Mouse (Mus musculus) spleen, adult 2 months (tissue): ENCODE results near the gene Tmem151b. TPM values are rescaled to one million over a fixed set of nuclear protein-coding genes. Genes with fewer than 3 reads are reported as not detected.

ENCODE experiments used
- DNase-seq, 2 experiments: peaks; one replicate each; pipeline versions ENCODE4 v3.0.0 to v3.0.0-alpha.2; 2012 to 2021; ENCODE audit warnings: low spot score in 2 of 2, low read depth in 1 of 2
- H3K27ac ChIP-seq: fragments of 200-500 bp; 2 replicates; pipeline ENCODE4 v1.5.1; 2012; ENCODE audit warnings: low read length, inconsistent platforms; ENCODE audit not compliant: insufficient read depth
- H3K27me3 ChIP-seq: fragments of 200-500 bp; 2 replicates; pipeline ENCODE4 v1.6.1; 2012; ENCODE audit warnings: mild to moderate bottlenecking, moderate library complexity, low read length, inconsistent platforms; ENCODE audit not compliant: control insufficient read depth, insufficient read depth
- H3K36me3 ChIP-seq: fragments of 200-500 bp; 2 replicates; pipeline ENCODE4 v1.6.1; 2012; ENCODE audit warnings: mild to moderate bottlenecking, low read length, inconsistent platforms; ENCODE audit not compliant: control insufficient read depth, insufficient read depth
- H3K4me1 ChIP-seq: fragments of 200-500 bp; 2 replicates; pipeline ENCODE4 v1.6.1; 2011; ENCODE audit warnings: inconsistent platforms; ENCODE audit not compliant: control insufficient read depth, insufficient read depth, insufficient read length
- H3K4me3 ChIP-seq: fragments of 200-500 bp; 2 replicates; pipeline ENCODE4 v1.5.1; 2011; ENCODE audit warnings: mild to moderate bottlenecking, inconsistent platforms; ENCODE audit not compliant: insufficient read depth, insufficient read length; ENCODE audit errors: extremely low read depth
- CTCF ChIP-seq: fragments of 200-500 bp; IDR thresholded peaks from 2 replicates; pipeline ENCODE4 v1.5.1; 2011; ENCODE audit warnings: mild to moderate bottlenecking, inconsistent platforms; ENCODE audit not compliant: insufficient read depth, insufficient read length, insufficient replicate concordance; ENCODE audit errors: extremely low read depth
- POLR2A ChIP-seq: fragments of 200-500 bp; IDR thresholded peaks from 2 replicates; pipeline ENCODE4 v1.6.1; 2011; ENCODE audit warnings: low read depth, low read length, inconsistent platforms
- WGBS: fragments of 180-500 bp; shearing (Covaris S2); methylation state at CpG from one replicate; pipeline ENCODE4 v1.1.7; 2018; 5-methylcytosine and 5-hydroxymethylcytosine counted together
- polyA plus RNA-seq: library from polyadenylated mRNA; depleted of rRNA; stranded (reverse); fragments of >200 nt; gene quantifications from 2 replicates; pipeline ENCODE4 v1.2.3, GENCODE M21; 2012

The Tmem151b gene
- polyA plus RNA-seq, 1 experiment = 2.3 TPM

DNA sequence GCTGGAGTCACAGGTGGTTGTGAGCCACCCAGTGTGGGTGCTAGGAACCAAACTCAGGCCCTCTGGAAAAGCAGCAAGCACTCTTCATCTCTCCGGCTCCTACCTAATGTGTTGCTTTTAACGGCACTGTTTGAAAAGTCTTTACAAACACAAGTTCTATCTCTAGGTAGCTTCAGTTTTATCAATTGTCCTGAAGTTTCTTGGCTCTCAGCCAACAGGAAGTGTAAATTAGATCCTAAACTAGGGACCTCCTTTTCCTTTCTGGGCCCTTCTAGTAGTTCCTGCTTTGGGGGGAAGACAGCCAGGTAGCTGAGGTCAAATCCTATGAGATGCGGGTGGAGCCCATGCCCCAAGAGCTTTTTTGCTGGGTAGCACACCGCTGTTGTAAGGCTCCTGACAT lies 38.6 kb downstream of the Tmem151b start:
- TF ChIP-seq POLR2A (no peak), CTCF (no peak)
- WGBS = 92% methylated on average over 4 of the region's 4 CpGs

GRCm38 (mm10) chr17:45506700-45507189 lies 42.7 kb downstream of the Tmem151b start, which contains the start of gene Aars2:
TSS of gene Aars2 (plus strand) at chr17:45506841.
- 1% methylated on average over 42 of the region's 42 CpGs for WGBS
- Histone ChIP-seq H3K4me3 (peak within 1 kb of the TSS; percentile 99), H3K27me3 (no peaks in the 10 kb centered on the region), H3K4me1 (no peaks in the 10 kb centered on the region), H3K36me3 (no peaks in the 10 kb centered on the region), H3K27ac (peak within 1 kb of the TSS; percentile 91)
- DNase-seq = peak; percentile 87 to 92
- TF ChIP-seq CTCF (peak; percentile 74; the same call in 1 of the 2 replicates), POLR2A (peak; percentile 32)

More for the DNA sequence above, 38.6 kb downstream of the Tmem151b start:
- H3K27me3 ChIP-seq = no peaks in the 10 kb centered on the region
- H3K36me3 ChIP-seq = no peaks in the 10 kb centered on the region
- no peak overlapping the region for H3K4me3 ChIP-seq
- no peaks in the 10 kb centered on the region for H3K4me1 ChIP-seq
- no peak overlapping the region for H3K27ac ChIP-seq
- no peak for DNase-seq

- TF ChIP-seq POLR2A (no peak), CTCF (no peak)
- no peak overlapping the region for H3K27ac ChIP-seq
- no peaks in the 10 kb centered on the region for H3K27me3 ChIP-seq
- H3K36me3 ChIP-seq = no peaks in the 10 kb centered on the region
- H3K4me1 ChIP-seq = no peaks in the 10 kb centered on the region
- 78% methylated on average over 6 of the region's 6 CpGs for WGBS
- no peak for DNase-seq
- H3K4me3 ChIP-seq = no peak overlapping the region
Measured at GRCm38 (mm10) chr17:45505941-45506465, 43.5 kb downstream of the Tmem151b start.

DNA sequence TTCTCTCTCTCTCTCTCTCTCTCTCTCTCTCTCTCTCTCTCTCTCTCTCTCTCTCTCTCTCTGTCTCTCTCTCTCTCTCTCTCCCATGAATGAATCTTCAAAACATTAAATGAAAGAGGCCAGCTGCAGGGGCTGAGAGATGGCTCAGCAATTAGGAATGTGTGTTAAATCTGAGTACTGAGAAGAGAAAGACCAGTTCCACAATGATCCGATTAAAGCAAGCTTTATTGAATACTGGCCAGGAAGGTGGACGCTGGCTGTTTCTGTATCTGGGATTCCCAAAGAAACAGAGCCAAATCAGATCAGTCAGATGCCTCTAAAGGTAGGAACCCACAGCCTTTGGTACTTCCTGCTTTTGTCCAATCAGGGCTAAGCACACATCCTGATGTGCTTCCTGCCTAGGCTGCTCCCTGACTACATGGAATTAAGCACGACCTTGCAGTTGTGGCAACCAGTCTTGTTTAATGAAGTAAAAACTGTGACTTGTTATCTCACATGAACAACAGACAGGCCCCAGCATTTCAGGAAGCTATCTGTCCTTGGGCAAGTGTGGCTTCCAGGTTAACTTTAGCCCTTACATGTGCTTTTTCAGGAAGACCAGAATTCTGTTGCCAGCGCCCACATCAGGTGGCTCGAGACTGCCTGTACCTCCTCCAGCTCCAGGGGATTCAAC lies 46.0 kb downstream of the Tmem151b start:
- H3K36me3 ChIP-seq = no peaks in the 10 kb centered on the region
- 12% methylated on average over 5 of the region's 5 CpGs for WGBS
- no peak for TF ChIP-seq POLR2A
- TF ChIP-seq CTCF = no peak
- DNase-seq = no peak
- no peak overlapping the region for H3K27ac ChIP-seq
- no peak overlapping the region for H3K4me3 ChIP-seq
- no peaks in the 10 kb centered on the region for H3K27me3 ChIP-seq
- H3K4me1 ChIP-seq = no peaks in the 10 kb centered on the region

DNA sequence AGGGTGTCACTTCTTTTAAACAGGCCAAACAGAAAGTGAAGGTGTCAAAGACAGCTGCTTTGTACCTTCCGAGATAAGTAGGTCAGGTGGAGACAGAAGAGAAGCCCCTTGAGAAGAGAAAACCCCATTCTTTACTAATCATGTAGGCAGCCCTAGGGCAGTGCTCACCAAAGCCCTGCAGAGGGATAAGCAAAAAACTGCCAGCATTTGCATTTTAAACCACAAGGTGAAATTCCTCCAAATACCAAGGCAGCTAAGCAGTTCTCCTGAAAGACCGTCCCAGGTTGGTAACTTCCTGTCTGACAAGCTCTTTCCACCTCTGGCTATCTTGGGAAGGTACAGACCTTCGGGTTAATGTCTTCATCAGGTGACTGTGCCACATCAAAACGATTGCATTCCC lies 47.2 kb downstream of the Tmem151b start:
- TF ChIP-seq POLR2A = no peak
- no peak for TF ChIP-seq CTCF
- DNase-seq = no peak
- H3K4me3 ChIP-seq = no peak overlapping the region
- H3K4me1 ChIP-seq = no peaks in the 10 kb centered on the region
- no peak overlapping the region for H3K27ac ChIP-seq
- H3K36me3 ChIP-seq = no peaks in the 10 kb centered on the region
- H3K27me3 ChIP-seq = no peaks in the 10 kb centered on the region
- 40% methylated on average over 4 of the region's 4 CpGs for WGBS

DNA sequence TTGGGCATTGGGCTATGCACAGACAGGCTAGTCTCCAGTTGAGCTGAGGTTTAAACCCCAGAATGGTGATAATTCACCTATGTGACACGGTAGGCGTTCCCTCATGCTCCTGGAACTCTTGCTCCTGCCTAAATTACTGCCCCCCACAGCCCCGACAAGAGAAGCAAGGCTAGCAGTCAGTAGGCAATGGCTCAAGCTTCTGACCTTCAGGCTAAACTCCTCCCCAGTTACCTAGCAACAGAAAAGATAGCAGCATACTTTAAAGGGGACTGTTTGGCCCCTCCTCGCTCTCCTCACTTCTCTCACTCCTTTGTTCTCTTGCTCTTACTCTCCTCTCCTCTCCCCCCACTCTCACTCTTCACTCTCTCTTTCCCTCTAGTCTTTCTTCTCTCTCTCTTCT lies 48.5 kb downstream of the Tmem151b start:
- Histone ChIP-seq H3K4me3 (no peak overlapping the region), H3K4me1 (no peaks in the 10 kb centered on the region), H3K27ac (no peak overlapping the region), H3K27me3 (no peaks in the 10 kb centered on the region), H3K36me3 (no peaks in the 10 kb centered on the region)
- no peak for TF ChIP-seq POLR2A
- TF ChIP-seq CTCF = no peak
- 94% methylated on average over 4 of the region's 4 CpGs for WGBS
- DNase-seq = no peak

- Histone ChIP-seq H3K27me3 (no peaks in the 10 kb centered on the region), H3K4me3 (no peak overlapping the region), H3K4me1 (no peaks in the 10 kb centered on the region), H3K27ac (no peak overlapping the region), H3K36me3 (no peaks in the 10 kb centered on the region)
- DNase-seq = no peak
- WGBS = 30% methylated on average over 2 of the region's 2 CpGs
- no peak for TF ChIP-seq CTCF
- TF ChIP-seq POLR2A = no peak
Measured at GRCm38 (mm10) chr17:45499516-45499915, 50.0 kb downstream of the Tmem151b start.
